Mouse (Mus musculus) MEL (cell line): Measurements from ENCODE around the gene Polr2e. TPM values are rescaled to one million over a fixed set of nuclear protein-coding genes. Genes with fewer than 3 reads are reported as not detected.
A peak's percentile ranks its signal among the peaks of the same experiment; 100 is the strongest.

ENCODE experiments used
- DNase-seq: peaks from one replicate; pipeline ENCODE4 v3.0.0; 2011; ENCODE audit warnings: low read depth, low spot score
- H3K27ac ChIP-seq: 2 replicates; pipeline ENCODE4 v1.5.1; 2012; ENCODE audit warnings: low read depth, mild to moderate bottlenecking, control low read depth, low read length, moderate library complexity; ENCODE audit not compliant: control insufficient read depth
- H3K27me3 ChIP-seq, 2 experiments: fragments of 150-350 bp in 1 of 2; sonication (generic) in 1 of 2; 2 replicates each; pipeline ENCODE4 v1.6.1; 2012; ENCODE audit warnings: low read length in 2 of 2, mild to moderate bottlenecking in 2 of 2, improper control_type of control experiment in 1 of 2, moderate library complexity in 1 of 2; ENCODE audit not compliant: insufficient read depth in 2 of 2, control insufficient read depth in 1 of 2
- H3K36me3 ChIP-seq, 2 experiments: 2 replicates each; pipeline ENCODE4 v1.6.1; 2012 to 2014; ENCODE audit warnings: low read length in 2 of 2, improper control_type of control experiment in 1 of 2, inconsistent platforms in 1 of 2, mild to moderate bottlenecking in 1 of 2; ENCODE audit not compliant: insufficient read depth in 2 of 2, control insufficient read depth in 1 of 2
- H3K4me1 ChIP-seq, 2 experiments: fragments of 150-350 bp in 1 of 2; sonication (generic) in 1 of 2; 2 replicates each; pipeline ENCODE4 v1.6.1; 2012; ENCODE audit warnings: low read length in 2 of 2, improper control_type of control experiment in 1 of 2, mild to moderate bottlenecking in 1 of 2; ENCODE audit not compliant: insufficient read depth in 2 of 2, control insufficient read depth in 1 of 2
- H3K4me3 ChIP-seq, 2 experiments: fragments of 150-350 bp in 1 of 2; sonication (generic) in 1 of 2; 2 replicates each; pipeline ENCODE4 v1.5.1; 2012; ENCODE audit warnings: low read depth in 2 of 2, low read length in 2 of 2, mild to moderate bottlenecking in 2 of 2, moderate library complexity in 2 of 2, control low read depth in 1 of 2, improper control_type of control experiment in 1 of 2; ENCODE audit not compliant: control insufficient read depth in 1 of 2, insufficient read depth in 1 of 2
- H3K79me2 ChIP-seq: 2 replicates; pipeline ENCODE4 v1.6.1; 2012; ENCODE audit warnings: mild to moderate bottlenecking, low read length, moderate library complexity; ENCODE audit not compliant: control insufficient read depth, poor library complexity, insufficient read depth
- H3K9ac ChIP-seq: 2 replicates; pipeline ENCODE4 v1.6.1; 2012; ENCODE audit warnings: low read depth, mild to moderate bottlenecking, control low read depth, low read length, moderate library complexity; ENCODE audit not compliant: control insufficient read depth, poor library complexity, severe bottlenecking
- H3K9me3 ChIP-seq: fragments of 150-350 bp; sonication (generic); replicated peaks from 2 replicates; pipeline ENCODE4 v1.6.1; 2012; ENCODE audit warnings: mild to moderate bottlenecking, low read length, improper control_type of control experiment, moderate library complexity; ENCODE audit not compliant: insufficient read depth
- BHLHE40 ChIP-seq: IDR thresholded peaks from 2 replicates; pipeline ENCODE4 v1.6.1; 2012; ENCODE audit warnings: low read depth, mild to moderate bottlenecking, inconsistent platforms, low read length, improper control_type of control experiment, borderline replicate concordance
- CHD1 ChIP-seq: IDR thresholded peaks from 2 replicates; pipeline ENCODE4 v1.6.1; 2012; ENCODE audit warnings: low read depth, mild to moderate bottlenecking, inconsistent platforms, low read length, improper control_type of control experiment
- CHD2 ChIP-seq: IDR thresholded peaks from 2 replicates; pipeline ENCODE4 v1.6.1; 2011; ENCODE audit warnings: low read length, improper control_type of control experiment
- CTCF ChIP-seq, 3 experiments: IDR thresholded peaks in 2 of 3; conservative IDR thresholded peaks in 1 of 3; 2 replicates each; pipeline ENCODE4 v1.5.1; 2011 to 2012; ENCODE audit warnings: low read length in 3 of 3, low read depth in 2 of 3, mild to moderate bottlenecking in 2 of 3, improper control_type of control experiment in 1 of 3, inconsistent platforms in 1 of 3, mixed read lengths in 1 of 3, moderate library complexity in 1 of 3; ENCODE audit not compliant: control insufficient read depth in 1 of 3, insufficient read depth in 1 of 3, poor library complexity in 1 of 3, severe bottlenecking in 1 of 3
- E2F4 ChIP-seq: IDR thresholded peaks from 2 replicates; pipeline ENCODE4 v1.6.1; 2011; ENCODE audit warnings: low read depth, low read length, improper control_type of control experiment, borderline replicate concordance
- ELF1 ChIP-seq: IDR thresholded peaks from 2 replicates; pipeline ENCODE4 v1.6.1; 2014; ENCODE audit warnings: low read depth, mild to moderate bottlenecking, inconsistent platforms, low read length, improper control_type of control experiment, moderate library complexity
- EP300 ChIP-seq, 2 experiments: IDR thresholded peaks; 2 replicates each; pipeline ENCODE4 v1.6.1; 2011; ENCODE audit warnings: improper control_type of control experiment in 2 of 2, low read length in 2 of 2, low read depth in 1 of 2, mild to moderate bottlenecking in 1 of 2
- ETS1 ChIP-seq: IDR thresholded peaks from 2 replicates; pipeline ENCODE4 v1.6.1; 2012; ENCODE audit warnings: low read depth, mild to moderate bottlenecking, inconsistent platforms, low read length, improper control_type of control experiment, moderate library complexity
- GABPA ChIP-seq: IDR thresholded peaks from 2 replicates; pipeline ENCODE4 v1.6.1; 2012; ENCODE audit warnings: low read depth, mild to moderate bottlenecking, inconsistent platforms, low read length, improper control_type of control experiment, moderate library complexity
- GATA1 ChIP-seq: IDR thresholded peaks from 2 replicates; pipeline ENCODE4 v1.6.1; 2011; ENCODE audit warnings: low read depth, low read length, improper control_type of control experiment
- HCFC1 ChIP-seq: IDR thresholded peaks from 2 replicates; pipeline ENCODE4 v1.6.1; 2012; ENCODE audit warnings: low read depth, mild to moderate bottlenecking, inconsistent platforms, low read length, improper control_type of control experiment, moderate library complexity
- JUND ChIP-seq: IDR thresholded peaks from 2 replicates; pipeline ENCODE4 v1.6.1; 2011; ENCODE audit warnings: low read depth, mild to moderate bottlenecking, improper control_type of control experiment, low read length
- KAT2A ChIP-seq: conservative IDR thresholded peaks from 2 replicates; pipeline ENCODE4 v1.6.1; 2012; ENCODE audit warnings: low read depth, low read length, improper control_type of control experiment, inconsistent platforms
- MAFK ChIP-seq: IDR thresholded peaks from 2 replicates; pipeline ENCODE4 v1.6.1; 2011; ENCODE audit warnings: low read depth, mild to moderate bottlenecking, low read length, improper control_type of control experiment, borderline replicate concordance
- MAX ChIP-seq: IDR thresholded peaks from 2 replicates; pipeline ENCODE4 v1.6.1; 2011; ENCODE audit warnings: low read length, improper control_type of control experiment
- MAZ ChIP-seq: IDR thresholded peaks from 2 replicates; pipeline ENCODE4 v1.6.1; 2012; ENCODE audit warnings: low read depth, mild to moderate bottlenecking, inconsistent platforms, low read length, improper control_type of control experiment
- MEF2A ChIP-seq: IDR thresholded peaks from 2 replicates; pipeline ENCODE4 v1.6.1; 2014; ENCODE audit warnings: low read depth, mild to moderate bottlenecking, inconsistent platforms, low read length, improper control_type of control experiment; ENCODE audit not compliant: poor library complexity, insufficient replicate concordance, severe bottlenecking; ENCODE audit errors: extremely low read depth
- MXI1 ChIP-seq: IDR thresholded peaks from 2 replicates; pipeline ENCODE4 v1.6.1; 2011; ENCODE audit warnings: mild to moderate bottlenecking, low read depth, low read length, improper control_type of control experiment
- MYB ChIP-seq: IDR thresholded peaks from 2 replicates; pipeline ENCODE4 v1.6.1; 2011; ENCODE audit warnings: mild to moderate bottlenecking, low read depth, low read length, improper control_type of control experiment
- MYC ChIP-seq: IDR thresholded peaks from 2 replicates; pipeline ENCODE4 v1.6.1; 2011; ENCODE audit warnings: low read depth, mild to moderate bottlenecking, low read length, improper control_type of control experiment, moderate library complexity
- NRF1 ChIP-seq: IDR thresholded peaks from 2 replicates; pipeline ENCODE4 v1.6.1; 2014; ENCODE audit warnings: low read depth, mild to moderate bottlenecking, inconsistent platforms, low read length, improper control_type of control experiment, moderate library complexity; ENCODE audit not compliant: poor library complexity, insufficient read depth, severe bottlenecking
- POLR2AphosphoS2 ChIP-seq: IDR thresholded peaks from 2 replicates; pipeline ENCODE4 v1.6.1; 2011; ENCODE audit warnings: low read length, improper control_type of control experiment
- POLR2AphosphoS5 ChIP-seq: IDR thresholded peaks from 2 replicates; pipeline ENCODE4 v1.6.1; 2012; ENCODE audit warnings: low read depth, borderline replicate concordance, mild to moderate bottlenecking, inconsistent platforms, low read length, moderate library complexity, mixed read lengths
- RAD21 ChIP-seq: IDR thresholded peaks from 2 replicates; pipeline ENCODE4 v1.6.1; 2011; ENCODE audit warnings: mild to moderate bottlenecking, low read depth, low read length, improper control_type of control experiment
- RCOR1 ChIP-seq: IDR thresholded peaks from 2 replicates; pipeline ENCODE4 v1.6.1; 2012; ENCODE audit warnings: low read depth, mild to moderate bottlenecking, inconsistent platforms, low read length, improper control_type of control experiment
- SIN3A ChIP-seq: IDR thresholded peaks from 2 replicates; pipeline ENCODE4 v1.6.1; 2012; ENCODE audit warnings: low read length, improper control_type of control experiment, inconsistent platforms
- SMC3 ChIP-seq: IDR thresholded peaks from 2 replicates; pipeline ENCODE4 v1.6.1; 2011; ENCODE audit warnings: low read depth, low read length, improper control_type of control experiment
- TAL1 ChIP-seq: IDR thresholded peaks from 2 replicates; pipeline ENCODE4 v1.6.1; 2012; ENCODE audit warnings: mild to moderate bottlenecking, inconsistent platforms, low read length, moderate library complexity, mixed read lengths
- TBP ChIP-seq: IDR thresholded peaks from 2 replicates; pipeline ENCODE4 v1.8.0; 2011; ENCODE audit warnings: low read depth, low read length, improper control_type of control experiment
- TCF12 ChIP-seq: IDR thresholded peaks from 2 replicates; pipeline ENCODE4 v1.6.1; 2014; ENCODE audit warnings: low read depth, mild to moderate bottlenecking, inconsistent platforms, low read length, improper control_type of control experiment, moderate library complexity
- UBTF ChIP-seq: IDR thresholded peaks from 2 replicates; pipeline ENCODE4 v1.6.1; 2012; ENCODE audit warnings: low read depth, mild to moderate bottlenecking, inconsistent platforms, low read length, improper control_type of control experiment, moderate library complexity, borderline replicate concordance; ENCODE audit not compliant: insufficient read depth
- USF1 ChIP-seq: IDR thresholded peaks from 2 replicates; pipeline ENCODE4 v1.6.1; 2014; ENCODE audit warnings: low read depth, mild to moderate bottlenecking, inconsistent platforms, low read length, improper control_type of control experiment, moderate library complexity
- USF2 ChIP-seq, 2 experiments: IDR thresholded peaks; 2 replicates each; pipeline ENCODE4 v1.6.1; 2011 to 2012; ENCODE audit warnings: improper control_type of control experiment in 2 of 2, low read length in 2 of 2, borderline replicate concordance in 1 of 2, inconsistent platforms in 1 of 2, low read depth in 1 of 2, mild to moderate bottlenecking in 1 of 2; ENCODE audit not compliant: insufficient read depth in 1 of 2
- ZC3H11A ChIP-seq: IDR thresholded peaks from 2 replicates; pipeline ENCODE4 v1.6.1; 2012; ENCODE audit warnings: low read depth, mild to moderate bottlenecking, inconsistent platforms, low read length, improper control_type of control experiment
- ZKSCAN1 ChIP-seq: IDR thresholded peaks from 2 replicates; pipeline ENCODE4 v1.6.1; 2012; ENCODE audit warnings: low read depth, mild to moderate bottlenecking, inconsistent platforms, low read length, improper control_type of control experiment, moderate library complexity
- ZMIZ1 ChIP-seq: IDR thresholded peaks from 2 replicates; pipeline ENCODE4 v1.6.1; 2012; ENCODE audit warnings: low read depth, mild to moderate bottlenecking, inconsistent platforms, low read length, improper control_type of control experiment, moderate library complexity
- ZNF384 ChIP-seq: IDR thresholded peaks from 2 replicates; pipeline ENCODE4 v1.6.1; 2012; ENCODE audit warnings: low read depth, mild to moderate bottlenecking, inconsistent platforms, low read length, improper control_type of control experiment
- polyA plus RNA-seq, 2 experiments: library from polyadenylated mRNA; stranded (reverse) in 1 of 2; unstranded in 1 of 2; fragments of >175 nt in 1 of 2; fragments of >200 nt in 1 of 2; gene quantifications; 2 replicates each; pipeline versions ENCODE4 v1.2.1 to v1.2.4; 2012; ENCODE audit warnings: low replicate concordance in 2 of 2, low read depth in 1 of 2; ENCODE audit not compliant: insufficient read length in 2 of 2, insufficient read depth in 1 of 2, missing spikeins in 1 of 2
- total RNA-seq: library from RNA; depleted of rRNA; stranded (reverse); fragments of 300-350 nt; gene quantifications from 2 replicates; pipeline ENCODE4 v1.2.3, GENCODE M21; 2012

Polr2e gene
- total and polyA plus RNA-seq, 3 experiments: 169 to 279 (median 258) TPM

GRCm38 (mm10) chr10:80048834-80049233 is 9.2 kb upstream of the Polr2e start:
- peaks cover 0 to 34% of the 10 kb centered on the region in 2 experiments; a peak in 2 of 4 replicates for H3K36me3 ChIP-seq
- peaks cover 4% of the 10 kb centered on the region for H3K79me2 ChIP-seq
- H3K4me3 ChIP-seq: peak overlapping the region; percentile 27 to 36
- H3K9ac ChIP-seq: peak overlapping the region; percentile 43
- DNase-seq: peak; percentile 75
- peaks cover 22 to 38% of the 10 kb centered on the region in 2 experiments for H3K4me1 ChIP-seq
- H3K27me3 ChIP-seq: no peaks in the 10 kb centered on the region
- H3K9me3 ChIP-seq: no peaks in the 10 kb centered on the region
- peak overlapping the region; percentile 81 for H3K27ac ChIP-seq
- TF ChIP-seq MEF2A (no peak), JUND (peak; percentile 95), USF1 (0 out of 2 replicates have a peak, but pooled peaks have one; percentile 21), MAZ (peak; percentile 92), ZKSCAN1 (no peak), POLR2AphosphoS2 (no peak), CHD2 (no peak; the same call in 1 of the 2 replicates), ETS1 (peak; percentile 95), HCFC1 (peak; percentile 58; the same call in 1 of the 2 replicates), RCOR1 (peak; percentile 84), SIN3A (peak; percentile 92), BHLHE40 (no peak), UBTF (no peak), TCF12 (peak; percentile 84), SMC3 (no peak), ZC3H11A (no peak), MAFK (peak; percentile 84), NRF1 (no peak), MAX (peak; percentile 57; the same call in 1 of the 2 replicates), POLR2AphosphoS5 (no peak), E2F4 (no peak), TAL1 (no peak), EP300 (IDR thresholded peaks at IDR 0.05; ENCODE audit: low read depth in 1 of 2, low read length in 2 of 2) (peak; percentile 87 to 93), CHD1 (0 out of 2 replicates have a peak, but pooled peaks have one; percentile 48), MYC (peak; percentile 83; the same call in 1 of the 2 replicates), ZNF384 (peak; percentile 81), ELF1 (peak; percentile 57; the same call in 1 of the 2 replicates), CTCF (IDR thresholded peaks at IDR 0.05 in 2 of 3, conservative IDR thresholded peaks at IDR 0.05 in 1 of 3; ENCODE audit: control insufficient read depth in 1 of 3, insufficient read depth in 1 of 3, low read depth in 2 of 3, low read length in 3 of 3, poor library complexity in 1 of 3, severe bottlenecking in 1 of 3) (no peak), MYB (no peak), ZMIZ1 (no peak), GATA1 (peak; percentile 99), GABPA (no peak), USF2 (IDR thresholded peaks at IDR 0.05; ENCODE audit: borderline replicate concordance in 1 of 2, insufficient read depth in 1 of 2, low read depth in 1 of 2, low read length in 2 of 2) (no peak), KAT2A (0 out of 2 replicates have a peak, but pooled peaks have one; percentile 7), TBP (no peak), RAD21 (no peak), MXI1 (peak; percentile 92)
